Mouse (Mus musculus) myocyte (in vitro differentiated cells): ENCODE measurements around the gene Zfp617. TPM values are rescaled to one million over a fixed set of nuclear protein-coding genes. Genes with fewer than 3 reads are reported as not detected.
A peak's percentile ranks its signal among the peaks of the same experiment; 100 is the strongest.

Experiments
- H3K27me3 ChIP-seq: one replicate; pipeline ENCODE4 v1.6.1; 2011; ENCODE audit not compliant: control insufficient read depth, insufficient read depth, insufficient read length
- H3K36me3 ChIP-seq: one replicate; pipeline ENCODE4 v1.6.1; 2011; ENCODE audit not compliant: control insufficient read depth, insufficient read depth
- H3K4me2 ChIP-seq: one replicate; pipeline ENCODE4 v1.6.1; 2011; ENCODE audit warnings: low read depth, control low read depth
- H3K4me3 ChIP-seq: one replicate; pipeline ENCODE4 v1.5.1; 2011; ENCODE audit warnings: mild to moderate bottlenecking, control low read depth, moderate library complexity
- H3K79me2 ChIP-seq: one replicate; pipeline ENCODE4 v1.6.1; 2011; ENCODE audit not compliant: control insufficient read depth, insufficient read depth
- H3ac ChIP-seq: one replicate; pipeline ENCODE4 v1.6.1; 2011; ENCODE audit not compliant: control insufficient read depth, insufficient read length
- CEBPB ChIP-seq: IDR thresholded peaks from 2 replicates; pipeline ENCODE4 v1.6.1; 2011; ENCODE audit warnings: mild to moderate bottlenecking, moderate library complexity; ENCODE audit not compliant: poor library complexity, insufficient read depth, severe bottlenecking
- E2F4 ChIP-seq: IDR thresholded peaks from one replicate; pipeline ENCODE4 v1.6.1; 2011; ENCODE audit warnings: mild to moderate bottlenecking, control low read depth, moderate library complexity; ENCODE audit not compliant: insufficient read depth
- MAX ChIP-seq: IDR thresholded peaks from one replicate; pipeline ENCODE4 v1.6.1; 2011; ENCODE audit warnings: low read depth, mild to moderate bottlenecking, control low read depth
- MYOD1 ChIP-seq, 3 experiments: IDR thresholded peaks; one replicate each; pipeline ENCODE4 v1.6.1; 2011; ENCODE audit warnings: control low read depth in 2 of 3, low read depth in 2 of 3, mild to moderate bottlenecking in 2 of 3, moderate library complexity in 1 of 3; ENCODE audit not compliant: insufficient read length in 2 of 3, control insufficient read depth in 1 of 3
- MYOG ChIP-seq, 3 experiments: IDR thresholded peaks; one replicate each; pipeline ENCODE4 v1.6.1; 2011; ENCODE audit warnings: control low read depth in 2 of 3, low read depth in 2 of 3, mild to moderate bottlenecking in 2 of 3; ENCODE audit not compliant: insufficient read length in 2 of 3, control insufficient read depth in 1 of 3, insufficient read depth in 1 of 3
- POLR2A ChIP-seq: IDR thresholded peaks from one replicate; pipeline ENCODE4 v1.6.1; 2011; ENCODE audit warnings: low read depth, mild to moderate bottlenecking, control low read depth, moderate library complexity; ENCODE audit not compliant: insufficient read length
- POLR2AphosphoS2 ChIP-seq: IDR thresholded peaks from one replicate; pipeline ENCODE4 v1.6.1; 2011; ENCODE audit warnings: low read depth, control low read depth; ENCODE audit not compliant: insufficient read length
- REST ChIP-seq: IDR thresholded peaks from one replicate; pipeline ENCODE4 v1.6.1; 2011; ENCODE audit warnings: mild to moderate bottlenecking, control low read depth, moderate library complexity; ENCODE audit not compliant: insufficient read depth, insufficient read length
- SRF ChIP-seq: IDR thresholded peaks from one replicate; pipeline ENCODE4 v1.6.1; 2011; ENCODE audit warnings: low read depth; ENCODE audit not compliant: control insufficient read depth, insufficient read length
- TCF12 ChIP-seq: IDR thresholded peaks from one replicate; pipeline ENCODE4 v1.6.1; 2011; ENCODE audit warnings: mild to moderate bottlenecking, control low read depth; ENCODE audit not compliant: poor library complexity, insufficient read depth, severe bottlenecking
- TCF3 ChIP-seq: IDR thresholded peaks from one replicate; pipeline ENCODE4 v1.6.1; 2011; ENCODE audit warnings: low read depth, control low read depth; ENCODE audit not compliant: insufficient read length
- USF1 ChIP-seq: IDR thresholded peaks from one replicate; pipeline ENCODE4 v1.6.1; 2011; ENCODE audit warnings: low read depth, mild to moderate bottlenecking, control low read depth, moderate library complexity
- polyA plus RNA-seq: library from polyadenylated mRNA; unstranded; fragments of >200 nt; fragmentation: generic; extraction: Trizol; gene quantifications from one replicate; pipeline ENCODE4 v1.2.1, GENCODE M21; 2012; ENCODE audit warnings: missing spikeins

Zfp617 gene
- polyA plus RNA-seq, 1 experiment, result 6.2 TPM

DNA sequence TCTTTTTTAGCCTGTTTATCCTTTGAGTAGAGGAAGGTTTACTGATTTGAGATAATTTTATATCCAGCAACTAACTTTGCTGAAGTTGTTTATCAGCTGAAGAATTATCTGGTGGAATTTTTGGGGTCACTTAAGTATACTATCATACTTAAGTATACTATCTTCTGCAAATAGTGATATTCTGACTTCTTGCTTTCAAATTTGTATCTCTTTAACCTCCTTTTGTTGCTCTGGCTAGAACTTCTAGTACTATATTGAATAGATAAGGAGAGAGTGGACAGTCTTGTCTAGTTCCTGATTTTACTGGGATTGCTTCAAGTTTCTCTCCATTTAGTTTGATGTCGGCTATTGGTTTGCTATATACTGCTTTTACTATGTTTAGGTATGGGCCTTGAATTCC is 1.6 kb upstream of the Zfp617 start:
- H3K4me3 ChIP-seq, result no peak overlapping the region
- no peaks in the 10 kb centered on the region for H3K27me3 ChIP-seq
- H3K36me3 ChIP-seq, result no peaks in the 10 kb centered on the region
- no peak overlapping the region for H3K4me2 ChIP-seq
- TF ChIP-seq USF1 (no peak), TCF12 (no peak), MYOG (IDR thresholded peaks at IDR 0.05; ENCODE audit: control insufficient read depth in 1 of 3, insufficient read depth in 1 of 3, insufficient read length in 2 of 3, low read depth in 2 of 3) (no peak), POLR2AphosphoS2 (no peak), MAX (no peak), MYOD1 (IDR thresholded peaks at IDR 0.05; ENCODE audit: control insufficient read depth in 1 of 3, insufficient read length in 2 of 3, low read depth in 2 of 3) (no peak), POLR2A (no peak), CEBPB (no peak), E2F4 (no peak), SRF (no peak), TCF3 (no peak), REST (no peak)
- no peak overlapping the region for H3ac ChIP-seq
- H3K79me2 ChIP-seq, result no peaks in the 10 kb centered on the region

DNA sequence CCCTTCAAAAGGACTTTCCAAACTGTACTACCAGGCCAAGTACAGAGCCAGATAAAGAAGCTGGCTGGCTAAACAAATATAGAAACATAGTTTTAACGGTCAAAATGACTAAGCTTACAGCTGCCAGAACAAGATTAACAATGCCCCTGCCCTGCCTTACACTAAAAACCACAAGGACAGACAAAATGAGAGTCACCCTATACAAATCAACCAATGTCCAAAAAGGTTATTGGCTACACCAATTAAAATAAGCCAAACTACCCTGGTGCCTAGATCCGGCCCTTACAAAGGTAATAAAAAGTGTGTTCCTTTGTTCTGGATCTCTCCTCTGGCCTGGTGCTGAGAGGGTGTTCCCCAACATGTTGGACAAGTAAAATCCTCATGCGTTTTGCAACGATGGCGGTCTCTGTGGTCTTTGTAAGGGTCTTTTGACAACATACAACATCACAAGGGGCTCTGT is 607 bp upstream of the Zfp617 start:
- H3K4me3 ChIP-seq, result peak overlapping the region; percentile 54
- no peaks in the 10 kb centered on the region for H3K36me3 ChIP-seq
- no peak overlapping the region for H3ac ChIP-seq
- TF ChIP-seq USF1 (no peak), REST (no peak), POLR2A (no peak), E2F4 (no peak), CEBPB (no peak), TCF3 (no peak)
- H3K4me2 ChIP-seq, result peak overlapping the region; percentile 51
- no peaks in the 10 kb centered on the region for H3K79me2 ChIP-seq
- H3K27me3 ChIP-seq, result no peaks in the 10 kb centered on the region

DNA sequence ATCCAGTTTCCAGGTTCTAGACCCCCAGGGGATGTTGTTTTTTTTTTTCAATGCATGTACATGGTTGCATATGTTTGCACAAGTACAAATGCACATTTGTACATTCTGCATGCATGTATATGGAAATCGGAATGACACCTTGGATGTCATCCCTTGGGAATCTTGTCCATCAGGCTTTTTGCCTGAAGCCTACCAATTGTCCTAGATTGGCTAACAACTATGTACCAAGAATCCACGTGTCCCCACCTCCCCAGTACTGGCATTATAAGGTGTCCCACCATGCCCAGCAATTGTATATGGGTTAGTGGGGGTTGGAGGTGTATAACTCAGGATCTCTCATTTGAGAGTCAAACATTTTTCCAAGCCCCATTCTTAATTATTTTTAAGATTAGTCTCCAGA is 3.9 kb downstream of the Zfp617 start:
- no peaks in the 10 kb centered on the region for H3K27me3 ChIP-seq
- no peak overlapping the region for H3ac ChIP-seq
- H3K79me2 ChIP-seq, result no peaks in the 10 kb centered on the region
- TF ChIP-seq MYOG (IDR thresholded peaks at IDR 0.05; ENCODE audit: control insufficient read depth in 1 of 3, insufficient read depth in 1 of 3, insufficient read length in 2 of 3, low read depth in 2 of 3) (no peak), POLR2A (no peak), USF1 (no peak), REST (no peak), TCF12 (no peak), TCF3 (no peak), MAX (no peak), MYOD1 (IDR thresholded peaks at IDR 0.05; ENCODE audit: control insufficient read depth in 1 of 3, insufficient read length in 2 of 3, low read depth in 2 of 3) (no peak), SRF (no peak), E2F4 (no peak), POLR2AphosphoS2 (no peak), CEBPB (no peak)
- H3K4me3 ChIP-seq, result no peak overlapping the region
- no peak overlapping the region for H3K4me2 ChIP-seq
- no peaks in the 10 kb centered on the region for H3K36me3 ChIP-seq

DNA sequence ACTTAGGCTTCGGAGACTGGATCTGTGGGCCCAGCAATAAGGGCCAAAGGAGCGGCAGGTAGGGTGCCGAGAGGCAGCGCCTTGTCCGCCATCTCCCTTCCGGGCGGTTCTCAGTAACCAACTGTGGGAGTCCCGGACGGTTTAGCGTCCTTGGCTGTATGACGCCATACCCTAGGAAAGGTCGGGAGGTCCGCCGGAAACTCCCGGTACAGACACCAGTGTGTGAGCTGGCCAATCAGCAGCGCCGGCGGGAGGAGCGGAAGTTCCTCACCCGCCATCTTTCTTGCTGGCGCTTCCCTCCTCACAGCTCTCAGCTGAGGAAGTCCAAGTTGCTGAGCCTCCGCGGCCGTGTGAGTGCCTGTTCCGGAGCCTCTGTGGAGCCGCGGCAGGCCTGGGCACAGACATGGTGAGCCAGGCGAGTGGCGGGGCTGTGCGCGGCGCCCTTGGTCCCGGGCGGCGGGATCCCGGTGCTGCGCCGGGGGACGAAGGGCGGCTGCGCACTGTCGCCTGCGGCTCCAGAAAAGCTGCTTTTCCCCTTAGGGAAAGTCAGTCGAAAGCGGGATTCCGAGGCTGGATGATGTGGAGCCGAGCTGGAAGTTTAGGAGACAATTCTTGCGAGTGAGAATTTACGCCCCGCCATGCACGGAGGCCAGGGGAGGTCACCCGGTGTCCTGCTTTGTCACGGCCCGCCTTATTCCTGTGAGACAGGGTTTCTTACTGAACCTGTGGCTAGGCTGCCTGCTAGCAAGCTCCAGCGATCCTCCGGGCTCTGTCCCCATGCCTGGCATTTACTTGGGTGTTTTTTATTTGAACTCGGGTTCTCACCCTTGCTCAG is 14.3 kb downstream of the Zfp617 start:
- H3K4me2 ChIP-seq, result peak overlapping the region; percentile 87
- peaks cover 8% of the 10 kb centered on the region for H3K36me3 ChIP-seq
- no peak for TF ChIP-seq CEBPB
- TF ChIP-seq POLR2AphosphoS2, result peak; percentile 76
- peak; percentile 36 for TF ChIP-seq SRF
- TF ChIP-seq MYOD1 (IDR thresholded peaks at IDR 0.05; ENCODE audit: control insufficient read depth in 1 of 3, insufficient read length in 2 of 3, low read depth in 2 of 3), result no peak
- peak; percentile 92 for TF ChIP-seq POLR2A
- no peaks in the 10 kb centered on the region for H3K27me3 ChIP-seq
- H3ac ChIP-seq, result peak overlapping the region; percentile 82
- peaks cover 37% of the 10 kb centered on the region for H3K79me2 ChIP-seq
- peak overlapping the region; percentile 89 for H3K4me3 ChIP-seq

DNA sequence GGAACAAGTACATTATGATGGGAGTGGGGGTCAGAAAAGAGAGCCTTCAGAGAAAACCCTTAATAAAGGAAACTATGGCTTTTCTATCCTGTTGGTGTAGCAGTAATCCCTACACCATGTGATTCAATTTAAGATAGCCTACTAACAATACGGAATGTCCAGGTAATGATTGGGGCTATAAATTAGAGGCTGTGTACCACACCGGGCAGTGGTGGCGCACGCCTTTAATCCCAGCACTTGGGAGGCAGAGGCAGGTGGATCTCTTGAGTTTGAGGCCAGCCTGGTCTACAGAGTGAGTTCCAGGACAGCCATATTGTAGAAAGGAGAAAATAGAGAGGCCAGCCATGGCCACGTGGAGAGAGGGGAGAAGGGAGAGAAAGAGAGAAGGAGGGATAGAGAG is 17.4 kb downstream of the Zfp617 start:
- no peak overlapping the region for H3K4me2 ChIP-seq
- peaks cover 25% of the 10 kb centered on the region for H3K36me3 ChIP-seq
- H3K4me3 ChIP-seq, result no peak overlapping the region
- H3K79me2 ChIP-seq, result peaks cover 39% of the 10 kb centered on the region
- H3ac ChIP-seq, result no peak overlapping the region
- TF ChIP-seq POLR2A, result no peak
- no peak for TF ChIP-seq SRF
- TF ChIP-seq MYOD1 (IDR thresholded peaks at IDR 0.05; ENCODE audit: control insufficient read depth in 1 of 3, insufficient read length in 2 of 3, low read depth in 2 of 3), result no peak
- TF ChIP-seq POLR2AphosphoS2, result no peak
- no peak for TF ChIP-seq TCF12
- no peak for TF ChIP-seq REST
- no peak for TF ChIP-seq TCF3
- no peak for TF ChIP-seq CEBPB
- no peak for TF ChIP-seq MAX
- no peak for TF ChIP-seq MYOG (IDR thresholded peaks at IDR 0.05; ENCODE audit: control insufficient read depth in 1 of 3, insufficient read depth in 1 of 3, insufficient read length in 2 of 3, low read depth in 2 of 3)
- no peak for TF ChIP-seq USF1
- no peak for TF ChIP-seq E2F4
- no peaks in the 10 kb centered on the region for H3K27me3 ChIP-seq
